Mouse (Mus musculus): ENCODE measurements around the gene Fam84b.
A peak's percentile ranks its signal among the peaks of the same experiment; 100 is the strongest.

Fam84b gene

GRCm38 (mm10) chr15:60833476-60834218 is 19.9 kb downstream of the Fam84b start:
- no peak for DNase-seq (ENCODE audit: low read depth, low spot score)

DNA sequence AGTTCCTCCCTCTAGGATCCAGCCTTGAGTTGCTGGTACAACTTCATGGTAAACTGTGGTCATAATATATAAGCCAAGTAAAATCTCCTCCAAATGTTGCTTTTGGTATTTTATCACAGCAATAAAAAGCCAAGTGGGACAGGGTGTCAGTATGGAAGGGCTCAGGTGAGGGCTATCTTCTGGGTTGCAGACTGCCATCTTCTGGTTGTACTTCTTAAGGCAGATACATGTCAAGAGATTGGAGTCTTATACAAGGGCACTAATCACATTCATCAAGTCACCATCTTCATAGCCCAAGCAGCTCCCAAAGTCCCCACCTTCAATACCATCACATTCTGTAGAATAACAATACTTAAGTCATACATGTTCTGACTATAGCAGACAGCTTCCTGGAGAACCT is 21.0 kb downstream of the Fam84b start:
- no peak for DNase-seq (ENCODE audit: low read depth, low spot score)

- no peak for DNase-seq (ENCODE audit: low read depth, low spot score)
These were observed 27.4 kb downstream of the Fam84b start for GRCm38 (mm10) chr15:60826226-60826625.

DNA sequence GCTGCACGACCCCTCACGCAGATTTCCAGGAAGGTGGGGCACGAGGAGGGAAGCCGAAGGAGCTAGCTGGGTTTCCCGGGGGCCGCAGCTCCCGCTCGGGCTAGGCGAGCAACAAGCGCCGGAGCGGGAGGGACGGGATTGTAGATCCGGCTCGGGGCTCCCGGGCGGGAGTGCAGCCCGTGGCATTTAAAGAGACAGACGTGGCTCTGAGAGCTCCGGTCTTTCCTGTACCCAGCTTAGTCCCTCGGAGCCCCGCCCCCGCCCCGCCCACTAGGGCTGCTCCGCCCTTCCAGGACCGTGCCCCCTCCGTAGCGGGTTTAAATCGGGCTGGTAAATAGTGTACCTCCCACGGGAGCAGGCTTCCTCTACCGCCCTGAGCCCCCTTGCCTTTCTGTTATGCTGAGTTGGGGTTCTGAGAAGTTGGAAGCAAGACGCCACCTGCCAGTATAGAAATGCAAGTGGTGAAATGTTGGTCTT is 28.8 kb downstream of the Fam84b start:
- peak; percentile 77 for DNase-seq (ENCODE audit: low read depth, low spot score)

GRCm38 (mm10) chr15:60823870-60824709 is 29.5 kb downstream of the Fam84b start:
- no peak for DNase-seq (ENCODE audit: low read depth, low spot score)

- no peak for DNase-seq (ENCODE audit: low read depth, low spot score)
These were observed 30.0 kb downstream of the Fam84b start for GRCm38 (mm10) chr15:60823620-60823869.

DNA sequence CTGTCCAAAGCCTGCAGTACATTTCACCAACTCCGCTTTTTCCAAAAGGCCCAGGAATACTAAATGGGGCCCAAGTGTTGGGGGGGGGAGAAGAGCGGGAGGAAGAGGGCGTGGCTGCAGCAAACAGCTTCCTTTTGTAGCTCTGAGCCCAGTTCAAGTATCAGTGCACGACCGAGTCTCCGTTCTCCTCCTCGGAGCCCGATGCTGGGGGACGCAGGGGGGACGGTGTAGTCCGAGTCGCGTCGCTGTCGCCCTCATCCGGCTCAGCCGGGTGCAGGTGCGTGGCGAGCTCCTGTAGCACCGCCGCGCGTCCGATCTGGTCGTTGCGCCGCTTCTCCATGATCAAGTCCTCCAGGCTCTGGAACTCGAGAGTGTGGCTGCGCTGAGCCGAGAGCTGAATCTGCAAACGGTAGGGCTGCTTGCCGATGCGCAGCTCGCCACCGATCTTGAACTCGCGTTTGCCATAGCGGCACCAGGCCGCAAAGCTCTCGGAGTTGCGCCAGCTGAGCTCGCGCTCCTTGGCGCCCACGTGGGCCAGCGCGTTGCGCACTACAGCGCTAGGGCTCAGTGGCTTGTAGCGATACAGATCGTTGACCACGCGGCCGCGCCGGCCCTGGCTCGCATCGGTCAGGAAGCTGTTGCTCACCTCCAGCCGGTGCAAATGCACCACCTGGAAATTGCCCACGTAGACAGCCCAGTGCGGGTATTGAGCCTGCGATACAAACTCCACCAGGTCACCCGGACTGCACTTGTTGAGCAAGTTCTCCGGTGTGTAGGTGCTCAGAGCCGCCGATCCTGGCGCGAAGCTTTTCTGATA is 30.6 kb downstream of the Fam84b start:
- peak; percentile 43 for DNase-seq (ENCODE audit: low read depth, low spot score)

- no peak for DNase-seq (ENCODE audit: low read depth, low spot score)
These were observed 31.3 kb downstream of the Fam84b start for GRCm38 (mm10) chr15:60822101-60822802.

GRCm38 (mm10) chr15:60818500-60818899 is 35.1 kb downstream of the Fam84b start:
- DNase-seq (ENCODE audit: low read depth, low spot score): no peak

- DNase-seq (ENCODE audit: low read depth, low spot score): no peak
These were observed 37.1 kb downstream of the Fam84b start for GRCm38 (mm10) chr15:60816478-60816877.

GRCm38 (mm10) chr15:60814542-60814941 is 39.0 kb downstream of the Fam84b start:
- DNase-seq (ENCODE audit: low read depth, low spot score): no peak

GRCm38 (mm10) chr15:60793041-60793673 is 60.4 kb downstream of the Fam84b start:
- no peak for DNase-seq (ENCODE audit: low read depth, low spot score)

GRCm38 (mm10) chr15:60789084-60789483 is 64.5 kb downstream of the Fam84b start:
- no peak for DNase-seq (ENCODE audit: low read depth, low spot score)

DNA sequence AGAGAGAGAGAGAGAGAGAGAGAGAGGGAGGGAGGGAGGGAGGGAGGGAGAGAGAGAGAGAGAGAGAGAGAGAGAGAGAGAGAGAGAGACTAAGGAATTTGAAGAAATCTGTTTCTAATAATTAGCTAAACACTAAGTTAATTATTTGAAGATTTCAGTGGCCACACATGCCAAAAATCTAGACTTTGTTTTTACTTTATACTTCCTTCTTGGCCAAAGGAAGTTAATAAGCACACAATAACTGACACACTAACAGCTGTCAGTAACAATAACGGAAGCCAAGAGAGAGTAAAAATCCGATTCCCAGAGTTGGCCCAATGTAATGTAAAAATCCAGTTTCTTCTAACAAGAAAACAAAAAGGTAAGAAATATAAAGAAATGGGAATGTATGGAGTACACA is 69.8 kb downstream of the Fam84b start:
- no peak for DNase-seq (ENCODE audit: low read depth, low spot score)

- DNase-seq (ENCODE audit: low read depth, low spot score): no peak
These were observed 74.0 kb downstream of the Fam84b start for GRCm38 (mm10) chr15:60779531-60779973.

DNA sequence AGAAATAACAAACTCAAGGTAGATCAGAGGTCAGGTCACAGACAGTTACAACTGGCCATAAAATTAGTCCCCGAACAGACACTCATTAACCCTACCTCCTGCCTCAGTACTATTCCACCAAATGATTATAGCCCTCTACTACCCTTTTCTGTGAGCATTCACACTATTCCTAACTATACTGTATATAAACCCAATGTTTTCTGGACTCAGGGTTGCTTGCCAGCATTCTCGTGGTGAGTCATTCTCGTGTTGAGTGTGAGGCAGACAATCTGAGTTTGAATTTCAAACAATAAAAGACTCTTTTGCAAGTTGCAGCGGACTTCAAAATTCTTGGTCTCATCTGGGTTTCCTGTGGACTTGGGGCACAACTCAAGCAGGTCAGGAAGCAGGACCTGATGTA is 74.5 kb downstream of the Fam84b start:
- DNase-seq (ENCODE audit: low read depth, low spot score): no peak
